Mouse (Mus musculus) lung, postnatal 4 days (tissue): ENCODE data around the gene Crisp4.

Experiments used
- DNase-seq, 2 experiments: peaks; one replicate each; pipeline ENCODE4 v3.0.0; 2021

The Crisp4 gene

DNA sequence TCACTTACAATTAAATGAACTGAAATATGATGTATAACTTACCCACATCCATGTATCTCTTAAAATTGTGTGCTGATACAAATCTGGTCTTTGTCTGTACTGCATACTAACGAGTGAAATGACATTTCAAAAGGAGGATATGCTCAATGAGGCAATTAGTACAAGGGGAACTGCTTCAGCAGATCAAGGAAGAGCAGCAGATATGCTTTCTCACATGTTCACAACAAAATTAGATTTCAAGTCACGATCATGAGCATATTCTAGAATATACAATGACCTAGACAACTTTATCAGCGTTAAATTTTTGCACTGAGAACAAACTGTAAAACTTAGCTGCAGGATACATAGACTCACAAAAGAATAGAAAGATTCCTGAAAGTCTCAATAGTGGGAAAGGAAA is at the start of gene Crisp4:
TSS of gene Crisp4 (minus strand) at position 101 of the 400 bp plus-strand sequence.
- DNase-seq, result no peak

DNA sequence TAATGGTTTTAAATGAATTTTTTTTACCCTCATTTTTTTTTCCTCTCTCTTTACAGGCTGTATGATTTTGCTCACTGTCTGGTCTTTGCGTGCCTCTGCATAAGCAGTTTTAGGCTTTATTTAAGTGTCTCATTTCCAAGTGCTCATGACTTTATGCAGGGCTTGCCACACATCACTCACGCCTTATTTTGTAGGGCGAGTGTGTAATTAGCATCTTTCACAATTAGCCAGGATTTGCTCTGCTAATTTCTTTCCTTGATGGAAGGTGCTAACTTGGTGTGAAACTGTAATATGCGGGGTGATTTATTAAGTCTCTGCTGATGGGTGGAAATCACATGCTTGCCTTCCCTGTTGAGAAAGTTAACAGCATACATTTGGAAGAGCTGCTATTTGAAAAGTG is 46.0 kb upstream of the Crisp4 start:
- no peak for DNase-seq

DNA sequence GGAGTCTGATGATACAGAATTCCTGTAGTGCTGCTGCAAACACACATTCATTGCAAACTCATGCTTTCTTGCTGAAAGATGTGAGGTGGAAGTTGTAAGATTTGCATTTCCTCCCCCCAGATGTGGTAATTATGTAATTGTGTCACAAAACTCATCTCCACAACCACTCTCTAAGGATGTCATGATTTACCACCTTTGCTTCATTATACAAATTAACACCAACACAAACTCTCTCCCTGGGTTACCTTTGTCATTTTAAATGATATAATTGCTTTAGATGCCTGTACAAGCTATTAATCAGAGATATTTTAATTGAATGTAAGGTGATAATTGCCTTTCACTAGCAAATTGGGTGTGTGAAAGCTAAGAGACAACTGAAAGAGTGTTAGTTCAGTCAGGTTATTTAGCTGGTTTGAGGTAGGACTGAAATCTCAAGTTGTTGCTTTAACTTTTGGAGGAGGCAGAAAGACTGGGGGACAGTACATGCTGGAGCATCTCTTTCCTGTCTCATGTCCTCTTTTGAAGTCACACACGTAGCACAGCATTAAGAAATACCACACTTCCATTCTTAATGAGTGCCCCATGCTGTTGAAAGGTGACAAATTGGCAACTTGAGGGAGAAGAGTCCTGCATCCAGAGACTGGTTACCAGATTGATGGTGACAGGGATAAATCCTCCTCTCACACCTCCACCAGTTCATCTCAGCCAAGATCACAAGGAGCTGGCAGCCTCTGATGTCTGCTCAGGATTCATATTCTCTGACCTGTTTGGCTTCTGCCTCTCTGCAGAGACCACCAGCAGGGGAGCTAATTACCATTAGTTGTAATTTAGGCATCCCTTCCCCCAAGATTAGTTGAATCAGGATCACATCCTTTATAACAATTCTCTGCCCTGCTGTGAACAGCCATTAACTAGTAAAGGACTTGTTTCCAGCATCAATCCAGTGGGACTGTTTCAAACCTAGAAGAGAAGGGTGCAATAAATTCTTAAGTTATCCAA is 45.3 kb upstream of the Crisp4 start:
- no peak for DNase-seq

- peak; percentile 27 to 72 for DNase-seq
Measured at GRCm38 (mm10) chr1:18181167-18181566, 35.5 kb upstream of the Crisp4 start.

GRCm38 (mm10) chr1:18170573-18170972 is 24.9 kb upstream of the Crisp4 start:
- DNase-seq, result no peak

DNA sequence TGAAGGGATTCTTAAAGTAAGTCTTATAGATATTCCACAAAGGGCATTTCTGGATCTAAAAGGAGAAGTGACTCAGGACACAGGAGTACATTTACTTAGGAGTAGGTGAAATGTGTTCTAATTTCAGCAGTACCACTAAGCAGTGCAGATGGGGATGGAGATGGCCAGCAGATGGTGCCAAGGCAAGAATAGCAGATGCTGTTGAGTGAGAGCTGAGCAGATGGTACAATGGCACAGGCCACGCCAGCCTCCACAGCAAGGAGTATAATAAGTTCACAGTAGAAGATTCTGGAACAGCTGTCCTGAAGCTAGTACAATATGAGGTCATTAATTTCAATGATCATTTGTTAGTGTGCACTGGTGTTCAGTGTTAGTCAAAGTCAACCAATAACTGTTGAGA is 22.6 kb upstream of the Crisp4 start:
- DNase-seq, result no peak

GRCm38 (mm10) chr1:18159082-18159481 is 13.4 kb upstream of the Crisp4 start:
- DNase-seq, result no peak

DNA sequence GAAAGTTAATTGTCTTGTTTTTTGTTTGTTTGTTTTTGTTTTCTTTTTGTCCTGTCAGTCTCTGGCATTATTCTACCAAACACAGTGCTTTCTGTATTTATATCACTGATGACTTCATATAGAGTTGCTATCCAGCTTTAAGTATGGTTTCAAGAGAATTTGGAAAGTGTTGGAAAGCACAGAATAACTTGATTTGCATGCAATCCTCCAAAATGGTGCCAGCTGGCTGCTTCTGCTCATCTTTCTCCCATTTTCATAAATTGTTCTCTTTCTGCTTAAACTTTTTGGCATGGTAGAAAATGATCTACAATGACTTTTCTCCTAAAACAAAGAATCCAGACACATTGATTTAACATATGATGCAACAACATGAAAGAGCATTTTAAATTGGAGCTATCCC is 2.5 kb upstream of the Crisp4 start:
- no peak for DNase-seq

DNA sequence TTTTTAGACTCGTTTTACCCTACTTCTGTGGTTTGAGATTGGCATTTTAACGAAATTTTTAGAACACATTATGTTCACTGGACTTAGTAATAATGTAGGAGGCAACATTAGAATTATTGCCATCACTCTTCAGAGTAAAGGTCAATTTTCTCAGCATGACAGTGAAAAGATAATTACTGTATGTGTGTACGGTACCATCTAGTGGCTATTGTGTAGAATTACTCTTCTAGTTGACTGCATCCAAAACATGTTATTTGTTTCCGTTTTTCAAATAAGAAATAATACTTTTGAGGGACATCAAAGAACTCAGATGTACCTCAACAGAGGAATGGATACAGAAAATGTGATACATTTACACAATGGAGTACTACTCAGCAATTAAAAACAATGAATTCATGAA is 14.0 kb downstream of the Crisp4 start:
- no peak for DNase-seq

GRCm38 (mm10) chr1:18129983-18130382 is 15.7 kb downstream of the Crisp4 start:
- no peak for DNase-seq

DNA sequence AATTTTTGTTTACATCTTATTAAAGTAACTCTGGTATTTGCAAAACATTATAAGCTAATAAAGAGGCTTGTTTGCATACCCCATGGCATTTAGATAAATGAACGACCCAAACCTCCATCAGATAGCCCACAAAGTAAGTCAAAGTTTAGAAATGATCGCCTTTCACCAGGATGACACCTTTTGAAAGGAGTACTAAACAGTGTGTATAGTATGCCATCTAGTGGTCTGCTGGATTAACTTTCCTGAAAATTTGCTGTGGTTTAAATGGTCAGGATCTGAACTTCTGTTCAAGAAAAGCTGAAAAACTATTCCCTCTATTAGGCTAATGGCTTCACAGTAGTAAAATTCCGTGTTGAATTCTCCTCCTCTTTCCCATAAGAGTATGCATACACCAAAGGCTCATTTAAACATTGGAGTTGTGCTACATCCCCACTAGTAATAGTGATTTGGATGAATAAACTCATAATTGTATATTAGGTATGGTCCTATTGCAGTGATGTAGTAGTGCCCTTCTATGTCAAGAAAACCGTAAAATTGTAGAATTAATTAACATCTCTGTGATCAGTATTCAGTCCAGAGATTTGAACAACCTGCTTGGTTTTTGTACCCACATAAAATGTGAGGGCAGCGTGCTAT is 38.9 kb downstream of the Crisp4 start:
- DNase-seq, result no peak

DNA sequence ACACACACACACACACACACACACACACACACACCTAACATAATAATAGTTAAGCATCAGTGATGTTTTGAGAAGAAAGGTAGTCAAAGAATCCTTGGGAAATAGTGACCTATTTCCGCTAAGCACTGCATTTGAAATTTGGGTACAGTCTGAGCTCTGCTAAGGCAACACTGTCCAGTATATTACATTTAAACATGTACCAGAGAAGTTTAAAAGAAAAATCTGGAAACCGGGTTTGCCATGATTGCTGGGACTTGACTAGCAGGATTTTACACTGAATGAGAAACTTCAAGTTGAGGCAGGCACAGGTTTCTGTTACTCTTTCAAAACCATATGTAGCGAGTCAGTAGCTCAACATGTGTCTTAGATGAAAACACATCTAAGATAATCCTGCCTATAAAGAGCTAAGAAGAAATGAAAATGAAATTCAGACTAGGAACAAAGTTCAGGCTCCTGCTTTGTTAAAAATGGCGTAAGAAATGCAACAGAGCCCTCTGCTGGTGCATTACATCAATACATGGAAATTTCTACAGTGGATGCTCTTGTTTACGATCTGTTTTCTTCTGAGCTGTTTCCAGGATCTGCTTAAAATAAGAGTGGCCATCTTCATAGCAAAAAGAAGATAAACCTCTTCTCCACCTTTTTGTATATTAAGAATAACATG is 39.7 kb downstream of the Crisp4 start:
- no peak for DNase-seq

- no peak for DNase-seq
Measured at GRCm38 (mm10) chr1:18105029-18105865, 40.5 kb downstream of the Crisp4 start.
